Mouse (Mus musculus) CH12F3 (cell line): ENCODE measurements around the gene Matn1.

Experiments used
- in situ Hi-C: fragments of 300-500 bp; cut with MboI; formaldehyde crosslinking; loops from 2 replicates; pipeline ENCODE4 v1.14.3; 2020; ENCODE audit warnings: low sequenced_read_pairs

Gene Matn1

DNA sequence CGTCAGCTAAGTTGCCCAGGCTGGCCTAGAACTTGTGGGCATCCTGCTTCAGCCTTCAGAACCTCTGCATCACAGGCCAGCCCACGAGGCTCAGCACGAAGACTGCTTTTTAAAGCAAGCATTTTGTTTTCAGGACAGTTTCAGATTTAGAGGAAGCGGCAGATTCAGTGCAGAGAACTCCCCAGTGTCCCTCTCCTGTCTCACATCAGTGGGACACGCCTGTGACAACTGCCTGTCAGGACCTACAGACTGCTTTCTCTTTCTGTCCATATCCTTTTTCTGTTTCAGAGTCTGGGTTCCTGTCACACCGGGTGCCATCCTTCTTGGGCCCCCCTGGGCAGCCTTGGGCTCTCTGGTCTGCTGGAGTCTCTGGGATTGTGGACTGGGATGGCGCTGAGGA is 27.5 kb upstream of the Matn1 start:
- in situ Hi-C loops, result no loop called here

DNA sequence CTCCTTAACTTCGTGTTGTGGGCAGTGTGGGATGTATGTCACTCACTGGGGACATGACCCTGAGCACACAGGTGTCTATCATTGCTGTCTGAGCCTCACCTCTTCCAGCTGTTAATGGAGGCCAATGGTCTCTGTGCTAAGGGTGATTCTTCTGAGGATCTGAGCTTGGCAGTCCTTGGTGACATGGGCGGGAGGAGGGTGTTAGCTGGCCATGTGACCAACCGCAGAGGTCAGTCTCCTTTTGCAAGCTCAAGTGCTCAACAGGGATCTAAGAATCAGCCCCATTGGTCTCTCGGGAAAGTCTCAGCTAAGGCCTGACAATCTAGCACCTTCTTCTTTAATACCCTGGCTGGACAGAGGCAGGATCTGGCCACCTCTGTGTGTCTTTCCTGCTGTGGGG is 26.6 kb upstream of the Matn1 start:
- in situ Hi-C loops, result no loop called here

DNA sequence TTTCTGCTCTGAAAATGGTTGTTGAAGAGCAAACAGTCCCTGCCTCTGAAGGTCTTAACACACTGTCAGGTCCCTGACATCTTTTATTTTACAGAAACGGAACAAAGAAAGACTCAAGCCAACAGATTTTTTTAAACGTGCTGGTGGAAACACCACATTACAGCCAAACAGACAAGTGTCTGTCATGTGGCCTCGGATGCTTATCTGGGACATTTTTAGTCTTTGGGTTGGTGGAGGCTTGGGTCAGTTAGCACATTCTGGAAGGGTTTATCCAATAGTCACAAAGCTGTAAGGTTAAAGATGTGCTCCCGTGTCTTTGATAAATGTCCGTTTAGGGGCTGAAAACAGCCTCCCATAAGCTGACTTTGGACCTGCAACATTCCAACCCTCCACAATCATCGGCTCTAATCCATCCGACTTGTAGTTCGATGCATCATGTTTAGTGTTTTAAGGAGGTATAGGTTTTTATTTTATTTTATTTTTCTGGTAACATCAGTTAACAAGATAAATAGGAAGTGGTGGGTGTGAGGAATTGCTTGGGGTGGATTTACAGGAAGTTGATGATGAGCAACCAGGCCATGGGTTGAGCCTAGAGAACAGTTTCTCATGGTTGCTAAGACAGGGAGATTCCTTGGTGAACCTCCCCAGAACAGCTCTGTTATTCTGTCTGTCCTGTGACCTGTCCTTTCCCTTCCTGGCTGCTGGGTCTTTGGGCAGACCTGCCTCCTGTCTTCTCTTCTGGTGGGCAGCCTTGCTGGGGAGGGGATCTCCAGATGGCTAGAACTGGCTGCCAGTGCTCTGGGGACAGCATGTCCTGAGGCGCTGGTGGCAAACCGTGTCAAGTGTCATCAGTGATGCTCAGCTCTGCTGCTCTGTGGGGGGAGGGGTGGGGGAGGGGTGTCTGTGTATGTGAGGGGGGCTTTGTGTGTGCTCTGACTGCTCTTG is 25.1 kb upstream of the Matn1 start:
- in situ Hi-C loops, result no loop called here

DNA sequence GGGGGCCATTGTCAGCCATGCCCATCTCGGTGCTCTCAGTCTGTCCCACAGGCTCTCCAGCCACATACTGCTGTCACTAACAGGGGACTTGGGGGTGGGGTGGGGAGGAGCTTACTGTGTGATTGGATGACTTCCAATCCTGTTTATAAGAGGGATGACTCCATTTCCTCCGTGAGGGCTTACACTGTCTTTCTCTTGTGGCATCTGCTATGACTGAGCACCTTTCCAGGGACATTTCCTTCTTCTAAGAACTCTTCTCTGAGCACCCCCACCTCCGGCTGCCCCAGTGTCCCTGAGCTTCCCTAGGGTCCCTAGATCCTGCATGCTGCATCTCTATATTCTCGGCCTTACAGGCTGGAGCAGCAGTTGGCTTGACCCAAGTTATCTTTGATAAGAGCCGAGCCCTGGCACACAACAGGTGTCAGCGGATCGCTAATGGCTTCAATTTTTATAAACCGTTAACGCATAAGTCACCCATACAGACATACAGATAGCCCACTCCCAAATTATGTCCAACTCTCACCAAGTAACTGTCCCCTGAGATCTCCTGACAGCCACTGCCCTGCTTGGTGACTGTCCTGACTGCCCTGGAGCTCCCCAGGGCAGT is 24.3 kb upstream of the Matn1 start:
- in situ Hi-C loops, result no loop called here

DNA sequence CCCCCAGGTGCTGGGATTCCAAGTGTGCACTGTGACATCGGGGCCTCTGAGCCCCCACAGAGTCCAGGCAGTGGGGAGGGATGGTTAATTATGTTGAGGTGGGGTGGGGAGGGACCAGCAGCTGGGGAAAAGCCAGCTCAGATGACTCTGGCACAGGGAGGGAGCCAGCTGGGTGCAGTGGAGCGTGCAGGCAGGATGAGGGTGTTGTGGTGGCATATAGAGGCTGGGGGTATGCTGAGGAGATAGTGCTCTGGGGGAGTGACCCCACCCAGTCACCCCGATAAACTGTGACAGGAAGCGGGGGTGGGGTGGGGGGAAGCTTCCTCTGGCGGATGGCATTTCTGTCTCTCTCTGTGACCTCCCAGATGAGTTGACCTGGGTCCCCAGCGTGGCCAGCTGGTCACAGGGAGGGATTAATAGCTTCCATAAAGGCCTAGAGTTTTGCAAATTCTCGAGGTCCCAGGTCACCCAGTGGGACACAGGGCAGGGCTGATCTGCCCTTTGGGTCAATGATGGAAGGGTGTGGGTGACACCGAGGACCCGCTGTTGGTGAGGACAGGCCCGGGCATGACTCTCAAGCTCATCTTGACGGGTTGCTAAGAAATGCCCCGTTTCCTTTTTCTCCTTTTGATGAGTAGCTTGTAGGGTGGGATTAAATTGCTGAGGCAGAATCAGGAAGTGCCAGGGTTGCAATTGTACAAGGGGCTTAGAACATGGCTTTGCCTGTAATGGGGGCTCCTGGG is 23.1 kb upstream of the Matn1 start:
- in situ Hi-C loops, result no loop called here

DNA sequence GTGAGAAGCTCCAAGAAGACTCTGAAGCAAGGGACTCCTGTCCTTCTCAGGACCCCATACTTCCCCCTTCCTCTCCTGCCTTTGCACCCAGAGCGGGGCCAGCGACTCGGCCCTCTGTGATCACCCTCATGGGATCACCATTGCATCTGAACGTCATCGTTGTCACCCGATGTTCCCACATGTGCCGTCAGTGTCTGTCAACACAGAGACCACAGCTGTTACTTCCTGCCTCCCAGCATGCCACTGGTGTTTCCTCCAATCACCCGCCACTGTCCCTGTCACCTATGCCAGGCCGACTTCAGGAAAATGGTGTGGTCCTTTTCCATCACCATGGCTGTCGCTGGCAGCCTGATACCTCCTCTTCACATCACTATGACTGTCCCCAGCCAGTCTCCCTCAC is 22.2 kb upstream of the Matn1 start:
- in situ Hi-C loops, result no loop called here

DNA sequence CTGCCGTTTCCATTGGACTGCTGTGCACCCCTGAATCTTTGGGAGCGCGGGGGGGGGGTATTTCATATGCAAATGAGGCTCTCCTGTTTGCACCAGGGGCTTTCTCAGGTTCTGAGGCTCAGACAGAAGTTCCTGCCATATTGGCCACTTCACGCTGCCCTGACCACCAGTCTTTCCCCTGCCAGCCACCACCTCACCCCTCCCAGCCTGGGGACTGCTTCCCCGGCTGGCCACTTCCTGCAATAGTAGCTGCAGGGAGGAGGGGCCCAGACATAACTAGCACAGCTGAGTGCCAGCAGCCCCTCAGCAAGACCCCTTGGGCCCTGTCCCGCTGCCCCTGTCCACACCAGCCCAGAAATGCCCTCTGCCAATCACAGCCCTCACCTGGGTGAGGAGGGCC is 17.9 kb upstream of the Matn1 start:
- in situ Hi-C loops, result no loop called here

DNA sequence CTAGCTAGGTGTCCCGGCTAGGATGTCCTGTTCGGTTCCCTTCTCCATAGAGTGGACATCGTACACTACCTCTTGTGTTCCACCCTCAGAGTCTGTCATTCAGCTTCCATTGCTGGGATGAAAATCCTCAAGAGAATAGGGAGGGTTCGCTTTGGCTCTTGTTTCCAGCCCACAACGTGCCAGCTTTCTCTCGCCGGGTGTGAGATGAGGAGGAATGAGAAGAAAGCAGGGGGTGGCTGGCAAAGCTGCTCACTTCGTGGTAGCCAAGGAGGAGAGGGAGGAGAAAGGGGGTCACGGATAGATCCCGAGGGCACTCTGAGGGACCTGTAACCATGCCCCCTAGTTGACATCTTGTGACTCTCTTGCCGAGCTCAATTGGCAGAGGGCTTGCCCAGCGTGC is 16.4 kb upstream of the Matn1 start:
- in situ Hi-C loops, result no loop called here

DNA sequence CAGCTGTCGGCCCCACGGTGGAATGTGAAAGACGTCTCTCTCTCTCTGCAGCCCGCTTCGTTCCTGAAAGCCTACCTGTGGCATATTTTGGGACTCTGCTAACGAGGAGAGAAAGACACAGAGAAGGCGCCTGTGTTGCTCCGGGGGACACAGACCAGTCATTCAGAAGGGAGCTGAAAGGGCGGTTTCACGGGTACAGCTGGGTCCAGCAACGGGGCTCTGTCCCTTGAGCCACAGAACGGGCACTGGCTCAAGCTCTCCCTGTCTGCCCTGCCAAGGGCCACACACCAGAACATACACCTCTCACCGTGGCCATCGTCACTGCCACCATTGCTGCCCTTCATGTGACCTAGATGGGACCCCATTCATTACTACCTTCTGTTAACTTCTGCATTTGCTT is 1.5 kb upstream of the Matn1 start:
- in situ Hi-C loops, result no loop called here

DNA sequence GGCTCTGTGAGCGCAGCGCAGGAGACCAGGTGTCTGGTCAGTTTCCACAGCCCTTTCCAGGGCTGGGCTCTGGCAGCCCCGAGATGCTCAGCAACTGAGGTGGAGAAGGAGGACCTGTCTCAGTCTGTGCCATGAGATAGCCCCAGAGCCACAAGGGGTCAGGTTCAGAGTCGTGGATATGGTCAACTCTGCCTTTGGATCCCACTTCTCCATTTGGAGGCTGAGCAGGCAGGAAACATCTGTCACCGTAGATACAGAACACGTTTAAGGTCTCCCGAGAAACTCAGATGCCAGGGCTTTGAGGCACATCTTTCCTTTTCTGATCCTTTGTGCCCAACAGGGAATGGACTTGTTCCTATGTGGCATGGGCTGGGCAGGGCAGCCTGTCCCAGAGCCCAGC is 594 bp downstream of the Matn1 start:
- in situ Hi-C loops, result no loop called here

DNA sequence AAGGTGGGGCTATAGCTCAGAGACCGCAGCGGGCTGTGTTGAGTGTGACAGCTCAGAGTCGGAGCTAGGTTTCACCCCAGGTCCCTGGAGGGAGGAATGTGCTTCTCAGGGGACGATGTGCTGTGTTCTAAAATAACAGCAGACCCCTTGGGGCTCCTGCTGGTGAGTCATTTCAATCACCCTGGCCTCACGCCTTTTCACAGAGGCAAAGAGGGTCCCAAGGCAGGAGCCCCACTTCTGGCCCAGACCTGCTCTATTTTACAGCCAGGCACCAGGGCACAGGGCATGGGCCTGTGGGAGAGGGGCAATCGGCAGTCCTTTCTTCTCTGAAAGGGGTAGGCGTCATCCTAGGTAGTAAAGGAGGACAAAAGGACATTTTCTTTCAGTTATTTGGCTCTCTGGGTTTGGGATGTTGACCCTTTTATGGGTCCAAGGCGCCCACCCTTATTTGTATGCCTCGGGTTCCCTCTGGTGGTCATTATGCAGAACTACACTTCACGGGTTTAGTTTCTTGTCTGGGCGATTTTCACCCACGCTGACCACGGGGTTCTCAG is 3.0 kb downstream of the Matn1 start:
- in situ Hi-C loops, result no loop called here

DNA sequence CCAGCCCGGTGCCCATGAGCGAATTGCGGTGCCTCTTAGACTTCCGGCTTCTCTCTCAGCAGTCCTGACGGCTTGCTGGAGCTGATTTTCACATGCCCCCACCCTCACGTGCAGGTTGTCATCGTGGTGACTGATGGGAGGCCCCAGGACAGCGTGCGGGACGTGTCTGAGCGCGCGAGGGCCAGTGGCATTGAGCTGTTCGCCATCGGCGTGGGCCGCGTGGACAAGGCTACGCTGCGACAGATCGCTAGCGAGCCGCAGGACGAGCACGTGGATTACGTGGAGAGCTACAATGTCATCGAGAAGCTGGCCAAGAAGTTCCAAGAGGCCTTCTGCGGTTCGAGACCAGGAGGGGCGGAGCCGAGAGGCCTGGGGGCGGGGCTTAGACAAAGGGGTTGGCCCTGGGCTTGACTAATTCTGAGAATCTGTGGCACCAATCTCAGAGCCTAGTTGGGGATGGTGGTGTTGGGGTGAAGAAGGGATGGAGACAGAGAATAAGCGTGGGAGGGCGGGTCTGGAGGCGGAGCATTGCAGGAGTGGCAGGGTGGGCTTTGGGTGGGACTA is 5.7 kb downstream of the Matn1 start:
- in situ Hi-C loops, result loop anchor here (5.0 to 25.0 kb wide), 3 partner anchors 53 to 887 kb away; partner anchors contain the start of genes Mecr and Ptpru

DNA sequence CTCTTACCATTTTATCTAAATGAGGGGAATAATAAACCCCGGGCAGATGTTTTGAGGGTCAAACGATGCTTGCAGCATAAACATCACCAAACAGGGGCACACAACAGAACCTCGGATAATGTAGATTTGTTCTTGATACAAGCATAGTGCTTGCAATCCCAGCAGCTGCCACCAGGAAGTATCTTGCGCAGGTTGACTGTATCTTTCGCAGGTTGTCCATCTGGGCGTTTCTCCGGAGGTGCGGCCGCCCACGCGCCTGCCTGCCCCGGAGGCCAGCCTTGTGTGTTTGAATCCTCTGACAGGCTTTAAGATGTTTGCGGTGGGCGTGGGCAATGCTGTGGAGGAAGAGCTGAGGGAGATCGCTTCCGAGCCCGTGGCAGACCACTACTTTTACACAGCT is 8.3 kb downstream of the Matn1 start:
- in situ Hi-C loops, result loop anchor here (5.0 to 25.0 kb wide), 3 partner anchors 55 to 885 kb away; partner anchors contain the start of genes Mecr and Ptpru

DNA sequence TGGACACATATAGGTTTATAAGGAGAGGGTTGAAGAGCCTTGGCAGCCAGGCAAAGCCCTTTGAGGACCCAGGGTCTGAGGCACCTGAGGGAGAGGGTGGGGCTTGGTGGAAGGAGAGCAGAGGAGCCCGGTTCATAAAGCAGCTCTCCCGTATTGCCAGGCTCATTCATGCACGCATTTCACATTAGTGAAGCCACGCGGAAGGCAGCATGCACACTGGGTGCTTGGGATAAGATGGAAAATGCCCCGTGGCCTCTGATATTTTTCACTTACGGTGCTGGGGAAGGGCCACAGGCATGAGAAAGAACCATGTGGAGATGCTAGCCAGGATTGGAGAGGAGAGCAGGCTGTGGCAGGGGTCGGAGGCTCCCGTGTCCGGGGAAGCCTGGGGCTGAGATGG is 13.0 kb downstream of the Matn1 start:
- in situ Hi-C loops, result loop anchor here (10.0 to 25.0 kb wide), 2 partner anchors 172 to 880 kb away; partner anchors contain the start of genes Mecr and Ptpru

DNA sequence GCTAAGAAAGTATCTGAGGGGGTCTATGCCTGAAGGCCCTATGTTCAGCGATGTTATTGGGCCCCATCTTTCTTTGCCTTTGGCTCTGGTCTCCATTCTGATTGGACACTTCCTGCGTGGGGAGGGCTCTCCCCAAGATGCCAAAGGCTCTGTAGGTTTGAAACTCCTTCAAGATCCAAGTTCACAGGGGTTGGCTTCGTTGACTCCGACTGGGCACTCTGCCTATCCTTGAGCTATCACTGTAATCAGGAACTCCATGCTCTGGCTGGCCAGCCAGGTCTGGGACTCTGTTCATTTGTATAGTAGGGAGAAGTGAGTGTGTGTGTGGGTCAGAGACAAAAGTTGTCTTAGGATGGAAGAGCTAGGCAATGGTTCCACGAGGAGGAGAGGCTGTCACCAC is 14.6 kb downstream of the Matn1 start:
- in situ Hi-C loops, result loop anchor here (10.0 to 25.0 kb wide), 2 partner anchors 174 to 878 kb away; partner anchors contain the start of genes Mecr and Ptpru

DNA sequence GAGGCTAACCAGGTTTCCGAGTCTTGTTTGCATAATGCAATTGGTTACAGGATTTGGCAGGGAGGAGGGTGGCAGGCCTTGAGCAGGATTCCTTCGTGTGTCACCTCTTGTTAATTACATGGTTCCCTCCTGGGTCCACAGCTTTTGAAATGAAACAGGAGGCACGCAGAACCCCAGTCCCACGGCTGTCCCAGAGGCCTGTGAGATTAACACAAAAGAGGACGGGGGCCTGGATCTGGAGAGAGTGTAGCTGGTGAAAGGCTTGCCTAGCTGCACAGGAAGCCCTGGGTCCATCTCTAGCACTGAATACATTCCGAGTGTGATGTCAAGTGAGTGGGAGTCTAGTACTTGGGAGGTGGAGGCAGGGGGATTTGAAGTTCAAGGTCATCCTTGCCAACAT is 15.5 kb downstream of the Matn1 start:
- in situ Hi-C loops, result loop anchor here (10.0 to 25.0 kb wide), 2 partner anchors 175 to 878 kb away; partner anchors contain the start of genes Mecr and Ptpru

DNA sequence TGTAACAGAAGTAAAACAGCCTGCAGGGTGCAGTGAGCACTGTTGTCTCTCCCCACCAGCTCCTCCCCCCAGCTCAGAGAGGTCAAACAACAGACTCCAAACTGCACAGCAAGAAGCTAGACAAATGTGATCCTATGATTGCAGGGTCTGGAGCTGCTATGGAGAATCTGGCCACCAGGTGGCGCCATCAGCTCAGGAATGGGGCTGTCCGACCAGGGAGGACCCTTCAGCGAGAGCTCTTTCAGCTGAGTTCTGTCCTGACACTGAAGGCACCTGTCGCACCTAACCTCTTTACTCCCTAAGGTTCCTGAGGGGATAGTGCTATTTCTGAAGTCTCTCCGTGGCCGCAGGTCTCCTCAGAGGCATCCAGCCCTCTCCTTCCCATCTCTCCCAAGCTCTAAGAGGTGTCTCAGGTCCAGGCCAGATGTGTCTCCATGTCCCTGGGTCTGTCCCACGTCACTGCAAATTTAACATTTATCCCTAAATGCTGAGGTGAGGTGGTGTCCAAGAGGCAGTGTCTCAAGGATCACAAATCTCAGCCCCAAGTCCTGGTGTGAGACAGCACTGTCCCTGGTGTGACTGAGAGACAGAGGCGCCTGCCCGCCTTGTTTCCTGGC is 16.0 kb downstream of the Matn1 start:
- in situ Hi-C loops, result loop anchor here (25.0 kb wide), 1 partner anchor 877 kb away; the partner anchor contains the start of genes Mecr and Ptpru

DNA sequence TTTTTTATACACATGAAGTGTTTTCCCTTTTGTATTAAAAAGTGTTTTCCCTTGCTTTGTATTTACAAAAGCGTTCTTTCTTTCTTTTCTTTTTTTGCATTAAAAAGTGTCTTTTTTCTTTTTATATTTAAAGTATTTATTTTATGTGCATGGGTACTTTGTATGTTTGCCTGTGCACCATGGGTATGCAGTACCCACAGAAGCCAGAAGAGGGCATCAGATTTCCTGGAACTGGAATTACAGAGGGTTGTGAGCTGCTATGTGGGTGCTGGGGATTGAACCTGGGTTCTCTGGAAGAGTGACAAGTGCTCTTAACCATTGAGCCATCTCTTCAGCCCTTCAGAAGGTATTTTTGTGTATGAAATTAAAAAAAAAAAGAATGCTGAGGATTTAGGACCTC is 27.1 kb downstream of the Matn1 start:
- in situ Hi-C loops, result loop anchor here (25.0 kb wide), 1 partner anchor 866 kb away; the partner anchor contains the start of genes Mecr and Ptpru

DNA sequence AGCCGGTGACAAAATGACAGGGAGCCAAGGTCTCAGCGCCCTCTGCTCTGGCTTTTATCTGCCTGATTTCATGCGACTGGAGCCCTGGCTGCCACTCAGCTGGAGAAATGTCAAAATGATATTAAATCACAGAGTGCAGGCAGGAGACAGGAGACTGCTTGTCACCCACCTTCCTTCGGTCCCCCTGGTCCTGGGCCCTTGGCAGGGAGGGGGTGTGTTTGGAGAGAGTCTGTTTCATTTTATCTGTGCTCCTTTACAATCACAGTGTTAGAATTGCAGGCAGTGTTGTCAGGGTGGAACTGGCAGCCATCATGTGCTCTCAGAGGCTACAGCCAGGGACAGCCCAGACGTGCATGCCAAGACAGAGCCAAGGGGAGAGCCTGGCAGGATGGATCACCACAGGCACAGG is 28.2 kb downstream of the Matn1 start:
- in situ Hi-C loops, result loop anchor here (25.0 kb wide), 1 partner anchor 865 kb away; the partner anchor contains the start of genes Mecr and Ptpru
